Mouse (Mus musculus) embryonic fibroblast, embryonic 13.5 days (primary cell): ENCODE measurements around the gene Cpeb1.

Experiments used
- CTCF ChIP-seq: IDR thresholded peaks from 2 replicates; pipeline ENCODE4 v1.5.1; 2011; ENCODE audit warnings: mild to moderate bottlenecking, control low read depth, low read length, moderate library complexity, borderline replicate concordance; ENCODE audit not compliant: insufficient read depth
- POLR2A ChIP-seq: IDR thresholded peaks from 2 replicates; pipeline ENCODE4 v1.6.1; 2011; ENCODE audit warnings: low read depth, mild to moderate bottlenecking, control low read depth, low read length, moderate library complexity

DNA sequence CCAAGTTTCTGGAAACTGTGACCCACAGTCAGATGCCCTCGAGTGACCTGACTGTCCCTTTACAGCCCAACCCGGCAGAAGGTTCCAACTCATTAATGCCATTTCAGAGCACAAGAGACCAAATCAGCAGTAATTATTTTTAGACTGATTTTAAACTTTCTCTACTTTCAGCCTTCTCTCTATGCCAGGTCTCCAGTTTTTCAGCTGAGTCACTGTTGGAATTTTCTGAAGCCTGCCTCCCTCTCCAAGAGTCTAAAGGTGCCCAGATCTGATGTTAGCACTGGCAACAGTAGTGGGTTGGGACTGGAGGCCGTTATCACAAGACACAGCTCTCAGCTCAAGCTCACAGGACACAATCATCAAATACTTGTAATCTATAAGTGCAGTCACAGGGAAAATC is 87.3 kb downstream of the Cpeb1 start:
- no peak for TF ChIP-seq POLR2A
- no peak for TF ChIP-seq CTCF
